Mouse (Mus musculus): ENCODE measurements around the gene Nt5c2.

GRCm38 (mm10) chr19:46856780-46857179, 158.2 kb downstream of the Nt5c2 start:
- TF ChIP-seq EP300 (IDR thresholded peaks at IDR 0.05; ENCODE audit: low read depth) = no peak
- no peak for TF ChIP-seq CTCF (IDR thresholded peaks at IDR 0.05; ENCODE audit: low read depth)

Measured in liver, postnatal 0 days (tissue).